Mouse (Mus musculus): ENCODE results near the gene Cyp27b1.
"Not testable (repeated sequence)": the region's sequence is repeated elsewhere in the genome, so short reads cannot be mapped to it uniquely, and the experiment has no call there.

Cyp27b1 gene

DNA sequence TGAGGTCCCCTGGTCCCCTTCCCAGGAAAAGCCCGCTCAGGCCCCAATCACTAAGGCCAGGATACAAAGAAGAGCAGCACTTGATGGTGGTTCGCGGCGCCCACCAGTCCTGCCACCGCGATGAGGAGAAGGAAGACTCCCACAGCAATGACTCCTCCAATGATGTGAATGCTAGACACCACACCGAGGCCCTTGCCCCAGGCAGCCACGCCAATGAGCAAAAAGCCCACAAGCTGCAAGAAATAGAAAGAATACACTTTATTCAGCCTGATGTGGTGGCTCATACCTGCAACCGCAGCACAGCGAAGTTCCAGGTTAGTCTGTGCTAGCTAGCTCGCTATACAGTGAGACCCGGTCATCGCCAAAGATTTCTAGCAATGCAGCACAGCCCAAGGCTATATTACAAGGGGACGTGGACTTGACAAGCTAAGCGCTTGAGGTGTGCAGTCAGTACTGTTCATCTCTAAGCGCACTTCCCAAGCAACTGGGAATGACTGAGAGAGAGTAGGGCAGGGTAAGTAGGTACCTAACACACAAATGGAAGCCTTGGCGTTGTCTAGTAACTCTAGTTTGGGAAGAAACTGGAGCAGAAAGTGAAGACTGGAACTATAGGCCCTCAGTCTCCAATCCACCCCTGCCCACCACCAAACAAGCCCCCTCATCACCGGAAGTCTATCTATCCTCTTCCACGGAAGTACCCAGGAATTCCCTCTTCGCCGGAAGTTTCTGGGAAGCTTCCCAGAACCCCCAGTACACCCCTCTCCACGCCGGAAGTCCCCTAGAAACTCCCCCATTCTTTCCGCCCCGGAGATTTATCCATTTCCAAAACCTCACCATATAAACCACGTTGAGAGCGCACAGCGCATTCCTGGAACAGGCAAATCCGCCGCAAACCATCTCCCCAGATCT lies 21.5 kb downstream of the Cyp27b1 start:
- peak; percentile 50 for DNase-seq (ENCODE audit: extremely low spot score, low spot score)

GRCm38 (mm10) chr10:127070190-127071121 lies 22.4 kb downstream of the Cyp27b1 start, which contains the start of gene Tspan31:
TSS of gene Tspan31 (minus strand) at chr10:127070264.
- peak; percentile 90 for DNase-seq (ENCODE audit: extremely low spot score, low spot score)

DNA sequence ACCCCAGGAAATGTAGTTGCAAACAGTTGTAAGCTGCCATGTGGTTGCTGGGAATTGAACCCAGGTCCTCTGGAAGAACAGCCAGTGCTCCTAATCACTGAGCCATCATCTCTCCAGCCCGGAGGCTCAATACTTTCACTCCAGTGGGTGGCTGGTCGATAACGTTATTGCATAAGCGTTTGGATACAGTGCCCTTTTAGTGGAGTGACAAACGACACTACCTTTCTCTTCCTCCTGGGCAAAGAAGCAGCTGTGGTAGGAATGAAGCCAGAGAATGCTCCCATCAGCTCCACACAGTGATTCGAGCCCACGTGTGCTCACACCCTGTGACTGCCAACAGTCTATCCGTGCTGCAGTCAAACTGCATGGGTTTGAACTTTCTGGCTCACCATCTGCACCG lies 23.2 kb downstream of the Cyp27b1 start:
- DNase-seq (ENCODE audit: extremely low spot score, low spot score), result no peak

DNA sequence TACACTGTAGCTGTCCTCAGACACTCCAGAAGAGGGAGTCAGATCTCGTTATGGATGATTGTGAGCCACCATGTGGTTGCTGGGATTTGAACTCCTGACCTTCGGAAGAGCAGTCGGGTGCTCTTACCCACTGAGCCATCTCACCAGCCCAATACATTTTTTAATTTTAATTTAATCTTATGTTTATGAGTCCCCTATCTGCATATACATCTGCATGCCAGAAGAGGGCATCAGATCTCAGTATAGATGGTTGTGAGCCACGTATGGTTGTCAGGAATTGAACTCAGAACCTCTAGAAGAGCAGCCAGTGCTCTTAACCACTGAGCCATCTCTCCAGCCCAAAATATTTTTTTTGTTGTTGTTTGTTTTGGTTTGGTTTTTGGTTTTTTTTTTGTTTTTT lies 24.2 kb downstream of the Cyp27b1 start:
- DNase-seq (ENCODE audit: extremely low spot score, low spot score), result not testable (repeated sequence)

DNA sequence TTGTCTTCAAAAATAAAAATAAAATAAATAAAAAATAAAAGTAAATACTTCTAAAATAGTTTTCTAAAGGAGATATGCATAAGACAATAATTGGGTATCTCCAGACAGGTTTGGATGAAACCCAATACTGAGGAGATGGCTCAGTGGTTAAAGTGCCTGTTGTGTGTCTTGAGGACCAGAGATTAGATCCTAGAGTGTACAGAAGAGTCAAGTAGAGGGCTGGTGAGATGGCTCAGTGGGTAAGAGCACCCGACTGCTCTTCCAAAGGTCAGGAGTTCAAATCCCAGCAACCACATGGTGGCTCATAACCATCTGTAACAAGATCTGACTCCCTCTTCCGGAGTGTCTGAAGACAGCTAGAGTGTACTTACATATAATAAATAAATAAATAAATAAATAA lies 24.9 kb downstream of the Cyp27b1 start:
- not testable (repeated sequence) for DNase-seq (ENCODE audit: extremely low spot score, low spot score)

DNA sequence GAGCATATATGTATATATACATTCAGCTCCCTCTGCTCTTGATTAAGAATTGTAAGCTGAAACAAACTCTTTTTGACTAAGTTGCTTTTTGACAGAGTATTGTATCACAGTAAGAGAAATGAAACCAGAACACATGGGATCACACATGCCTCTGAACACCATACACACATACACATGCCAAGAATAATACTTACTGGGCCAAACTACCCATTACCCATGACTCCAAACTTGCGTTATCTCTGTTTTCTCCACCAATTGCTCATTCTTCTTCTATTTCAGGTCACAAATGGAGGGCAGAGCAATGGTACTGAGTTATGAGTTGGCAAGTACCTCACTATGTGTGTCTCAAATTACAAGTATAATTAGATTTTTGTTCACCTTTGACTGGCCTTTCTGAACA lies 25.9 kb downstream of the Cyp27b1 start:
- no peak for DNase-seq (ENCODE audit: extremely low spot score, low spot score)

DNA sequence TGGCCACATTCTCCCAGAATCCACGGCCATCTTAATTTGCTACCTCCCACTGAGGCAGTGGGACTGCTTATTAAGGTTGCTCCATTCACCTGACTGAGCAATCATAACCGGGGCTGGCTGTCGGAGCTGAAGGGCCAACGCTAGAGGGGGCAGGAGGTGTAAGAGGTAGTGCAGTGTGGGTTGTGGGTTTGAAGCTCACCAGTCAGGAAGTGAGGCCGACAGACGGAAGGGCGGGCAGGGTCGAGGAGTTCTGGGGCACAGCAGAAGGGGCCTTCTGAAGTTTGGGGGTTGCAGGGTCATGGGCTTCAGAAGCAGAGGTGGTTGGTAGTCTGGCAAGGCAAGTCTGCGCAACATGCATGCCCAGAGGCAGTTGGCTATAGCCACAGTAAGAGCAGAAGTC lies 27.0 kb downstream of the Cyp27b1 start, which contains the start of gene Agap2:
Gene Agap2 (plus strand): TSS at position 205 of the 400 bp plus-strand sequence.
- DNase-seq (ENCODE audit: extremely low spot score, low spot score), result no peak

- no peak for DNase-seq (ENCODE audit: extremely low spot score, low spot score)
Observed at GRCm38 (mm10) chr10:127075651-127076050, 27.6 kb downstream of the Cyp27b1 start.

- no peak for DNase-seq (ENCODE audit: extremely low spot score, low spot score)
Observed at GRCm38 (mm10) chr10:127076082-127076481, 28.0 kb downstream of the Cyp27b1 start.

DNA sequence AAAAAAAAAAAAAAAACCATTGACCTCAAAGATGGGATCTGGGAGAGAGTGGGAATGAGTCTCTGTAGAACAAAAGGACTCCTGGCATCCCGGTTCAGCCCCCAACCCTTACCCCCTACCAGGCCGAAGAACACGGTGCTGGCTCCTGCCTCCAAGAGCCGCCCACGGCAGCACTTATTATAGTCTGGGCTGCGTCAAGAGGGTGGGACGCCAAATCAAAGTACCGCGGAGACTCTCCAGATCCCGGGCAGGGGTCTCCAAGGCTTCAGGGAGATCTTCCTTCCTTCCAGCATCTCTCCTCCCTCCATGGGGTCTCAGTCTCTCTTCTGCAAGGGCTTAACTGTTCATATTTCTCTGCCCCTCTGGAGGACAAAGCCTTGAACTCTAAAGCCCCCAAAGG lies 29.5 kb downstream of the Cyp27b1 start:
- no peak for DNase-seq (ENCODE audit: extremely low spot score, low spot score)

GRCm38 (mm10) chr10:127078001-127078676 lies 30.1 kb downstream of the Cyp27b1 start:
- DNase-seq (ENCODE audit: extremely low spot score, low spot score), result no peak

DNA sequence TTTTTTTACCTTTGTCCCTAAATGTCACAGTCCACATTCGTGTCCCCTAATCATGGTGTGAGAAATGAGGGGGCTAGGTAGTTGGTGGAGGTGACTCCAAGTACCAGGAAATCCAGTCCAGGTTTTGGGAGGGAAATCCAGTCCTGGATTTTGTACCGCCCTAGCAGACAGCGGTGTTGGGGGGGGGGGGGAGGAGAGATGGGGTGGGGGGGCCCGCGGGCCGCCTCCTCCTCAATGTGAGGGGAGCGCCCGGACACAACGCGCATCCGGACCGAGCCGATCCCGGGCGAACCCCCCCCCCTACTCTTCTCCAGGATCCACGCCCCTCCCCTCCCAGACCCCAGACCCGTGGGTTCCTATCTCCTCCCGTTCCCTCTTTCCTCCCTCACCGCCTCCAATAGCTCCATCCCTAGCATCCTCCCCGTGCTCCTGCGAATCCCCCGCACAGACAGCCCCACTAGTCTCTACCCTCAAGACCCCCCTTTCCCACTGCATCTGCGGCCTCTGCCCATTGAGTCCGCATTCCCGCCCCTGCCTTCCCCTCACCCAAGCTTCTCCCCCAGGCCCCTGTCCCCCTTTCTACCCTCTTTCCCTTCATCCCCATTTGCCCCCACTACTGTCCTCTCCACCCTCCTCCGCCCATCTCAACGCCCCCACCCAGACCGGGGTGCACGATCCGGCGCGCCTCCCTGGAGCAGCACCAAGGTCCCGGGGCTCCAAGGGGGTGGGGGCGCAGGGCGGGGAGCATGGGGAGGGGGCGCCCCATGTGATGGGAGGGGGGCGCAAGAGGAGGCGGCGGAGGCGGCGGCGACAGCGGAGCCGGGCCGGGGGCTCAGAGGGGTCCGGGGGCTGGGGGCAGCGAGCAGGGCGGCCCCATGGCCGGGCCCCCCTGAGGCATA lies 30.9 kb downstream of the Cyp27b1 start:
- DNase-seq (ENCODE audit: extremely low spot score, low spot score), result peak; percentile 74

DNA sequence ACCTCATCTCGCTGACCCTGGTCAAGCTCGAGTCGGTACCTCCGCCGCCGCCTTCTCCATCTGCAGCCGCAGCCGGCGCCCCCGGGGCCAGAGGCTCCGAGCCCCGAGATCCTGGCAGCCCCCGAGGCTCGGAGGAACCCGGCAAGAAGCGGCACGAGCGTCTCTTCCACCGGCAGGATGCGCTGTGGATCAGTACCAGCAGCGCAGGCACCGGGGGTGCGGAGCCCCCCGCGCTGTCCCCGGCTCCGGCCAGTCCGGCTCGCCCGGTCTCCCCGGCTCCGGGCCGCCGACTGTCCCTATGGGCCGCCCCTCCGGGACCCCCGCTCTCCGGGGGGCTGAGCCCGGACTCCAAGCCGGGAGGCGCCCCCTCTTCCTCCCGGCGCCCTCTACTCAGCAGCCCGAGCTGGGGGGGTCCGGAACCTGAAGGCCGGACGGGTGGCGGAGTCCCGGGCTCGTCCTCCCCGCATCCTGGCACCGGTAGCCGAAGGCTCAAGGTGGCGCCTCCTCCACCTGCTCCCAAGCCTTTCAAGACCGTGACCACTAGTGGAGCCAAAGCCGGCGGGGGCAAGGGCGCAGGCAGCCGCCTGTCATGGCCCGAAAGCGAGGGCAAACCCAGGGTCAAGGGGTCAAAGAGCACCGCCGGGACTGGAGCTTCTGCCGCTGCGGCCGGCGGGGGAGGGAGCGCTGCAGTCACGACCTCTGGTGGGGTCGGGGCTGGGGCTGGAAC lies 31.8 kb downstream of the Cyp27b1 start:
- DNase-seq (ENCODE audit: extremely low spot score, low spot score), result peak; percentile 48

DNA sequence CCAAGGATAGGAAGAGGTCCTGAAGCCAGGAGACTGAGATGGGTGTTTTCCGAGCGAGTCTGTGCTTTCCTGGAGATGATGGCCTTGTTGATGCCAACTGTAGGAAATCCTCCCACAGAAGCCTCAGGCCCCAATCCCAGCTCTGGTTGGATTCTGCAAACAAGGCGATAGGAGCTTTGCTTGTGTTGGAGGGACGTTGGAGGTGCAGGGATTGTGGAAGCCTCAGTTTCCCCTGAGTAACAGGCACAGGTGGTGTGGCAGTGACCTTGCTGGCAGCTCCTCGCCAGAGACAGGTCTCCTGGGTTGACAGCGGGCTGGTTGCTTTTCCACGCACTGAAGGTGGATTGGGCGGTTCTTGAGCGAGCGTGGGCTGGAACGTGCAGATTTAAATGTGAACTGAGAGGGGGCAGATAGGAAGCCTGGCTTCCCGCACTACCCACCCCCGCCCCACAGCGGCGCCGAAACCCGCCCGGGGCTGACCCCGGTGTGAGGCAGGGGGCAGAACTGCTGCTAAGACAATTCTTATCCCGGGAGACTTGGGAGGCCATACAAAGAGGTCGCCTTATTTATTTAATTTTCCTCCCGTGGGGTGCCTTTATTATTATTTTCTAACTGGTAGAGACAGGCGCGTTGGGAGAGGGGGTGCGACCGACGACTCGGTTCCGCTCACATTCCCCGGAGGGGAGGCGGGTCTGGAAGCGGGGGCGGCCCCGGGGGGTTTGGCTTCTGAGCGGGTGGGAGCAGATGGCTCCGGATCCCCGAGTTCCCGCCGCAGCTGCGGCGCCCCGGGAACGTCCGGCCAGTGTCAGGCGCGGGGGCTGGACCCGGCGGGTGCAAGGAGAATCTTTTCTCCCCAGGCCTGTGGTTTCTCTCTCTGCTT lies 33.1 kb downstream of the Cyp27b1 start:
- DNase-seq (ENCODE audit: extremely low spot score, low spot score), result peak; percentile 44

- peak; percentile 56 for DNase-seq (ENCODE audit: extremely low spot score, low spot score)
Observed at GRCm38 (mm10) chr10:127081996-127082620, 34.1 kb downstream of the Cyp27b1 start.

- DNase-seq (ENCODE audit: extremely low spot score, low spot score), result no peak
Observed at GRCm38 (mm10) chr10:127083292-127083914, 35.4 kb downstream of the Cyp27b1 start.

- no peak for DNase-seq (ENCODE audit: extremely low spot score, low spot score)
Observed at GRCm38 (mm10) chr10:127083915-127084306, 35.9 kb downstream of the Cyp27b1 start.

- DNase-seq (ENCODE audit: extremely low spot score, low spot score), result no peak
Observed at GRCm38 (mm10) chr10:127085052-127085451, 37.0 kb downstream of the Cyp27b1 start.

All from neural tube, embryonic 10.5 days (tissue).